Mouse (Mus musculus): ENCODE measurements around the gene Pcsk6. TPM values are rescaled to one million over a fixed set of nuclear protein-coding genes. Genes with fewer than 3 reads are reported as not detected.

Gene Pcsk6
- total and polyA plus RNA-seq, 3 experiments: 0.01 TPM; not detected in 2

- Histone ChIP-seq H3K9ac (ENCODE audit: control insufficient read depth, low read depth, low read length, poor library complexity, severe bottlenecking) (no peak overlapping the region), H3K4me3 (ENCODE audit: control insufficient read depth in 1 of 2, insufficient read depth in 1 of 2, low read depth in 2 of 2, low read length in 2 of 2) (no peak overlapping the region), H3K36me3 (ENCODE audit: control insufficient read depth in 1 of 2, insufficient read depth in 2 of 2, low read length in 2 of 2) (no peaks in the 10 kb centered on the region), H3K27ac (ENCODE audit: control insufficient read depth, low read depth, low read length) (no peak overlapping the region), H3K9me3 (replicated peaks; ENCODE audit: insufficient read depth, low read length) (no peaks in the 10 kb centered on the region), H3K27me3 (ENCODE audit: control insufficient read depth in 1 of 2, insufficient read depth in 2 of 2, low read length in 2 of 2) (peaks cover 0 to 2% of the 10 kb centered on the region in 2 experiments; a peak in 2 of 4 replicates), H3K79me2 (ENCODE audit: control insufficient read depth, insufficient read depth, low read length, poor library complexity) (no peaks in the 10 kb centered on the region), H3K4me1 (ENCODE audit: control insufficient read depth in 1 of 2, insufficient read depth in 2 of 2, low read length in 2 of 2) (no peaks in the 10 kb centered on the region)
- DNase-seq (ENCODE audit: low read depth, low spot score): no peak
- TF ChIP-seq HCFC1 (IDR thresholded peaks at IDR 0.05; ENCODE audit: low read depth, low read length) (no peak), POLR2A (IDR thresholded peaks at IDR 0.05; ENCODE audit: control insufficient read depth in 1 of 2, insufficient read depth in 1 of 2, low read depth in 1 of 2, low read length in 2 of 2, poor library complexity in 1 of 2) (no peak), MAX (IDR thresholded peaks at IDR 0.05; ENCODE audit: low read length) (no peak), MAFK (IDR thresholded peaks at IDR 0.05; ENCODE audit: borderline replicate concordance, low read depth, low read length) (no peak), TAL1 (IDR thresholded peaks at IDR 0.05; ENCODE audit: low read length) (no peak)
Measured at GRCm38 (mm10) chr7:65978996-65979823, 117.7 kb downstream of the Pcsk6 start.

GRCm38 (mm10) chr7:65980000-65980399 is 118.5 kb downstream of the Pcsk6 start:
- Histone ChIP-seq H3K27me3 (ENCODE audit: control insufficient read depth in 1 of 2, insufficient read depth in 2 of 2, low read length in 2 of 2) (peaks cover 0 to 2% of the 10 kb centered on the region in 2 experiments; a peak in 2 of 4 replicates), H3K79me2 (ENCODE audit: control insufficient read depth, insufficient read depth, low read length, poor library complexity) (no peaks in the 10 kb centered on the region), H3K27ac (ENCODE audit: control insufficient read depth, low read depth, low read length) (no peak overlapping the region), H3K4me1 (ENCODE audit: control insufficient read depth in 1 of 2, insufficient read depth in 2 of 2, low read length in 2 of 2) (no peaks in the 10 kb centered on the region), H3K4me3 (ENCODE audit: control insufficient read depth in 1 of 2, insufficient read depth in 1 of 2, low read depth in 2 of 2, low read length in 2 of 2) (no peak overlapping the region), H3K36me3 (ENCODE audit: control insufficient read depth in 1 of 2, insufficient read depth in 2 of 2, low read length in 2 of 2) (no peaks in the 10 kb centered on the region), H3K9me3 (replicated peaks; ENCODE audit: insufficient read depth, low read length) (no peaks in the 10 kb centered on the region), H3K9ac (ENCODE audit: control insufficient read depth, low read depth, low read length, poor library complexity, severe bottlenecking) (no peak overlapping the region)
- no peak for TF ChIP-seq EP300 (IDR thresholded peaks at IDR 0.05; ENCODE audit: low read depth in 1 of 2, low read length in 2 of 2)
- no peak for TF ChIP-seq MYC (IDR thresholded peaks at IDR 0.05; ENCODE audit: low read depth, low read length)
- no peak for TF ChIP-seq MEF2A (IDR thresholded peaks at IDR 0.05; ENCODE audit: extremely low read depth, insufficient replicate concordance, low read depth, low read length, poor library complexity, severe bottlenecking)
- TF ChIP-seq MXI1 (IDR thresholded peaks at IDR 0.05; ENCODE audit: low read depth, low read length): no peak
- no peak for TF ChIP-seq POLR2A (IDR thresholded peaks at IDR 0.05; ENCODE audit: control insufficient read depth in 1 of 2, insufficient read depth in 1 of 2, low read depth in 1 of 2, low read length in 2 of 2, poor library complexity in 1 of 2)
- no peak for TF ChIP-seq HCFC1 (IDR thresholded peaks at IDR 0.05; ENCODE audit: low read depth, low read length)
- no peak for TF ChIP-seq ZNF384 (IDR thresholded peaks at IDR 0.05; ENCODE audit: low read depth, low read length)
- no peak for TF ChIP-seq CTCF (IDR thresholded peaks at IDR 0.05 in 2 of 3, conservative IDR thresholded peaks at IDR 0.05 in 1 of 3; ENCODE audit: control insufficient read depth in 1 of 3, insufficient read depth in 1 of 3, low read depth in 2 of 3, low read length in 3 of 3, poor library complexity in 1 of 3, severe bottlenecking in 1 of 3)
- TF ChIP-seq MYB (IDR thresholded peaks at IDR 0.05; ENCODE audit: low read depth, low read length): no peak
- no peak for TF ChIP-seq USF2 (IDR thresholded peaks at IDR 0.05; ENCODE audit: borderline replicate concordance in 1 of 2, insufficient read depth in 1 of 2, low read depth in 1 of 2, low read length in 2 of 2)
- no peak for TF ChIP-seq RCOR1 (IDR thresholded peaks at IDR 0.05; ENCODE audit: low read depth, low read length)
- no peak for TF ChIP-seq ZC3H11A (IDR thresholded peaks at IDR 0.05; ENCODE audit: low read depth, low read length)
- no peak for TF ChIP-seq ELF1 (IDR thresholded peaks at IDR 0.05; ENCODE audit: low read depth, low read length)
- TF ChIP-seq ZMIZ1 (IDR thresholded peaks at IDR 0.05; ENCODE audit: low read depth, low read length): no peak
- TF ChIP-seq NELFE (IDR thresholded peaks at IDR 0.05; ENCODE audit: low read depth, low read length): no peak
- TF ChIP-seq KAT2A (conservative IDR thresholded peaks at IDR 0.05; ENCODE audit: low read depth, low read length): no peak
- DNase-seq (ENCODE audit: low read depth, low spot score): no peak
